Mouse (Mus musculus): ENCODE data around the gene Fhdc1.

DNA sequence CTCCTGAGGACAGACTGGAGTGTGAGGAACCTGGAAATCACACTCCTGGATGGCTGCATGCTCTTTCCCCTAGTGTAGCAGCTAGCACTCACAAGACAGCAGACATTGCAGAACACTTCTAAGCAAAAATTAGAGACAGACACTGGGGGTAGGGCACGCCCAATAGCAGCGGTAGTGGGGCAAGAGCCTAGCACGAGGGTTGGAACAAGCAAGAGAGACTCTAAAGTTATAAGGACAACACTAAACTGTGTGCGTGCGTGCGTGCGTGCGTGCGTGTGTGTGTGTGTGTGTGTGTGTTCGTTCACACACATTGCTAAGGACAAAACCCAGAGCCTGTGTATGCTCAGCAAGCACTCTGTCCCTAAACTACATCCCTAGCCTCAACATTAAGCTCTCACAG lies 20.3 kb upstream of the Fhdc1 start:
- no peak for TF ChIP-seq CTCF (IDR thresholded peaks at IDR 0.05; ENCODE audit: low read depth, low read length)
- no peak for TF ChIP-seq POLR2A (IDR thresholded peaks at IDR 0.05; ENCODE audit: extremely low read depth, insufficient read depth, low read length)

All from liver, adult 2 months (tissue).